Mouse (Mus musculus) kidney, embryonic 14.5 days (tissue): Measurements from ENCODE around the gene Zfp729b. TPM values are rescaled to one million over a fixed set of nuclear protein-coding genes. Genes with fewer than 3 reads are reported as not detected.
A peak's percentile ranks its signal among the peaks of the same experiment; 100 is the strongest.

Experiments
- ATAC-seq: fragments of 200-750 bp; cut with Nextera tagmentation; 2 replicates; pipeline ENCODE4 v1.8.0; 2017; ENCODE audit warnings: moderate number of reproducible peaks, mild to moderate bottlenecking, moderate TSS enrichment, moderate library complexity; ENCODE audit not compliant: low FRiP score, low TSS enrichment
- H3K27ac ChIP-seq: fragments of 300-500 bp; sonication (generic); 2 replicates; pipeline ENCODE4 v1.5.1; 2014; ENCODE audit warnings: low read depth, mild to moderate bottlenecking, low read length, moderate library complexity, mixed read lengths
- H3K27me3 ChIP-seq: fragments of 300-500 bp; sonication (generic); 2 replicates; pipeline ENCODE4 v1.6.1; 2014; ENCODE audit warnings: mild to moderate bottlenecking, low read length; ENCODE audit not compliant: control insufficient read depth, insufficient read depth
- H3K36me3 ChIP-seq: fragments of 300-500 bp; sonication (generic); 2 replicates; pipeline ENCODE4 v1.6.1; 2014; ENCODE audit warnings: low read length, mixed read lengths; ENCODE audit not compliant: control insufficient read depth, insufficient read depth
- H3K4me1 ChIP-seq: fragments of 300-500 bp; sonication (generic); 2 replicates; pipeline ENCODE4 v1.6.1; 2014; ENCODE audit warnings: low read length, mixed read lengths; ENCODE audit not compliant: control insufficient read depth, insufficient read depth
- H3K4me2 ChIP-seq: fragments of 300-500 bp; sonication (generic); replicated peaks from 2 replicates; pipeline ENCODE4 v1.6.1; 2014; ENCODE audit warnings: low read depth, mild to moderate bottlenecking, low read length
- H3K4me3 ChIP-seq: fragments of 300-500 bp; sonication (generic); 2 replicates; pipeline ENCODE4 v1.5.1; 2014; ENCODE audit warnings: mild to moderate bottlenecking, low read length
- H3K9ac ChIP-seq: fragments of 300-500 bp; sonication (generic); 2 replicates; pipeline ENCODE4 v1.6.1; 2014; ENCODE audit warnings: low read depth, mild to moderate bottlenecking, low read length, moderate library complexity
- H3K9me3 ChIP-seq: fragments of 300-500 bp; sonication (generic); 2 replicates; pipeline ENCODE4 v1.6.1; 2016; ENCODE audit warnings: low read length; ENCODE audit not compliant: control insufficient read depth
- WGBS: fragments of 180-500 bp; shearing (Covaris S2); extraction: QIAGEN DNeasy Blood & Tissue Kit; methylation state at CpG from one replicate; pipeline ENCODE4 v1.1.7; 2014; 5-methylcytosine and 5-hydroxymethylcytosine counted together
- polyA plus RNA-seq: library from polyadenylated mRNA; unstranded; fragments of >200 nt; fragmentation: Nextera tagmentation; extraction: Ambion mirVana; gene quantifications from 2 replicates; pipeline ENCODE4 v1.2.1, GENCODE M21; 2014

Gene Zfp729b
- polyA plus RNA-seq, result 4.5 and 5.0 TPM in 2 replicates

DNA sequence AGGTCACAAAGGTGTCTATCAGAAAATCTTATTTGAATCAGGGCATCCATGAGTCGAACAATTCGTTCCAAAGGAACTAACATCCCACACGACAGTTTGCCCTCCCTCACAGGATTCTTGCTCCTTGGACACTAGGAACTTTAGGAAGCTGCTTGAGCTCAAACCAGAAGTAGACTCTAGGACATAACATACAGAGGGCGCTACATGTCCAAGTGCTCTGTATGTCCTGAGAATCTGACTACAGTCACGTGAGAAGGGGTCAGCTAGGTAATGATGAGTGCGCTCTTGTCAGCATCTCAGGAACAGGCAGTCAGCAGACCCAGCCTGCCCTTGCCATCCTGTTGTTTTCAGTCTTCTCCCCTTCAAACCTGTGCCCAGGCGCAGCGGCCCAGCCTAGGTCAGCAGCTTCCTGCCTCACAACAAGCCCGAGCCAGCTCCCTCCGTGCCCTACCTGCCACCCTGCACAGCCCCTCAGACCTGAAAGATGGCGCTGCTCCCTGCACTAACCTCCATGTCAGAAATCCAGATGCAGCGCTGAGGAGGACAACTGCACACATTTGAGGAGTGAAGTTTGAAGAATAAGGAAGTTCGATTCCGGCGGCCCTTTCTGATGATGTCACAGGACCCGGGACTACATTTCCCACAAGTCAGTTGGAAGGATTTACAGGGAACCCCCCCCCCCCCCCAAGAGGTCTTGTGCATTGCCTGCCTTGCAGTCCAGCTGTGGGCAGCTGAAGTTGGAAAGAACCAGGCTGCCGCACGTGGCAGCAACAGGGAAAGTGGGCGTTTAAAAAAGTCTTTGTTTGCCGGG lies at the start of gene Zfp729b:
Gene Zfp729b (minus strand): TSS at position 642 of the 811 bp plus-strand sequence.
- Histone ChIP-seq H3K27ac (peak within 1 kb of the TSS; percentile 26; the same call in 1 of the 2 replicates), H3K4me3 (peak within 1 kb of the TSS; percentile 73), H3K4me2 (peak within 1 kb of the TSS; percentile 44), H3K9me3 (peaks cover 2% of the 10 kb centered on the region; the same call in 1 of the 2 replicates), H3K9ac (peak within 1 kb of the TSS; percentile 63), H3K4me1 (no peaks in the 10 kb centered on the region), H3K36me3 (no peaks in the 10 kb centered on the region), H3K27me3 (no peaks in the 10 kb centered on the region)
- peak; percentile 98 for ATAC-seq
- WGBS, result 3% methylated on average over 20 of the region's 20 CpGs

- 46% methylated on average over 3 of the region's 3 CpGs for WGBS
- Histone ChIP-seq H3K9me3 (no peaks in the 10 kb centered on the region), H3K36me3 (no peaks in the 10 kb centered on the region), H3K4me2 (no peak overlapping the region), H3K27me3 (no peaks in the 10 kb centered on the region), H3K9ac (no peak overlapping the region), H3K27ac (no peak overlapping the region), H3K4me1 (no peaks in the 10 kb centered on the region), H3K4me3 (no peak overlapping the region)
- no peak for ATAC-seq
These were observed 43.0 kb upstream of the Zfp729b start for GRCm38 (mm10) chr13:67652496-67652895.

DNA sequence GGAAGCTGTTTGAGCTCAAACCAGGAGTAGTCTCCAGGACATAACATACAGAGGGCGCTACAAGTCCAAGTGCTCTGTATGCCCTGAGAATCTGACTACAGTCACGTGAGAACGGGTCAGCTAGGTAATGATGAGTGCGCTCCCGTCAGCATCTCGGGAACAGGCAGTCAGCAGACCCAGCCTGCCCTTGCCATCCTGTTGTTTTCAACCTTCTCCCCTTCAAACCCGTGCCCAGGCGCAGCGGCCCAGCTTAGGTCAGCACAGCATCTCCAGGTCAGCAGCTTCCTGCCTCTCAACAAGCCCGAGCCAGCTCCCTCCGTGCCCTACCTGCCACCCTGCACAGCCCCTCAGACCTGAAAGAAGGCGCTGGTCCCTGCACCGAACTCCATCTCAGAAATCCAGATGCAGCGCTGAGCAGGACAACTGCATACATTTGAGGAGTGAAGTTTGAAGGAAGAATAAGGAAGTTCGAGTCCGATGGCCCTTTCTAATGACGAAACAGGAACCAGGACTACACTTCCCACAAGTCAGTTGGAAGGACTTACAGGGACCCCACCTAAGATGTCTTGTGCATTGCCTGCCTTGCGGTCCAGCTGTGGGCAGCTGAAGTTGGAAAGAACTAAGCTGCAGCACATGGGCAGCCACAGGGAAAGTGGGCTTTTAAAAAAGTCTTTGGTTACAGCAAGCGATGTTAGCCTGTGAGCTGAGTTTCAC lies 27.9 kb upstream of the Zfp729b start, which contains the start of the genes Gm49345 and Zfp729a:
Gene Gm49345 (minus strand): TSS at position 476 of the 714 bp plus-strand sequence.
Gene Zfp729a (minus strand): TSS at position 498 of the 714 bp plus-strand sequence.
- H3K9ac ChIP-seq, result peak within 1 kb of the TSS; percentile 70
- 1% methylated on average over 19 of the region's 19 CpGs for WGBS
- no peaks in the 10 kb centered on the region for H3K4me1 ChIP-seq
- peak within 1 kb of the TSS; percentile 41 for H3K4me2 ChIP-seq
- no peaks in the 10 kb centered on the region for H3K27me3 ChIP-seq
- ATAC-seq, result peak; percentile 99
- peak within 1 kb of the TSS; percentile 51; the same call in 1 of the 2 replicates for H3K27ac ChIP-seq
- H3K36me3 ChIP-seq, result no peaks in the 10 kb centered on the region
- no peaks in the 10 kb centered on the region for H3K9me3 ChIP-seq
- peak within 1 kb of the TSS; percentile 88 for H3K4me3 ChIP-seq

- H3K4me2 ChIP-seq, result no peak overlapping the region
These were observed 601 bp upstream of the Zfp729b start for GRCm38 (mm10) chr13:67610108-67610507.

GRCm38 (mm10) chr13:67572591-67573189 lies 36.8 kb downstream of the Zfp729b start:
- ATAC-seq, result no peak
- no peak overlapping the region for H3K9ac ChIP-seq
- no peaks in the 10 kb centered on the region for H3K4me1 ChIP-seq
- no peak overlapping the region for H3K4me2 ChIP-seq
- H3K36me3 ChIP-seq, result no peaks in the 10 kb centered on the region
- 81% methylated on average over 5 of the region's 5 CpGs for WGBS
- H3K27ac ChIP-seq, result no peak overlapping the region
- H3K4me3 ChIP-seq, result no peak overlapping the region
- H3K27me3 ChIP-seq, result no peaks in the 10 kb centered on the region
- H3K9me3 ChIP-seq, result no peaks in the 10 kb centered on the region

More at GRCm38 (mm10) chr13:67610108-67610507, 601 bp upstream of the Zfp729b start:
- no peak for ATAC-seq
- H3K27ac ChIP-seq, result no peak overlapping the region
- H3K27me3 ChIP-seq, result no peaks in the 10 kb centered on the region
- WGBS, result 89% methylated on average over 4 of the region's 4 CpGs
- no peaks in the 10 kb centered on the region for H3K4me1 ChIP-seq
- peaks cover 2% of the 10 kb centered on the region; the same call in 1 of the 2 replicates for H3K9me3 ChIP-seq
- peak overlapping the region; percentile 73; the same call in 1 of the 2 replicates for H3K4me3 ChIP-seq
- H3K36me3 ChIP-seq, result no peaks in the 10 kb centered on the region
- no peak overlapping the region for H3K9ac ChIP-seq

- H3K27me3 ChIP-seq, result no peaks in the 10 kb centered on the region
- no peak for ATAC-seq
These were observed 55.8 kb downstream of the Zfp729b start, which contains the start of gene Zfp748 for GRCm38 (mm10) chr13:67553730-67554129. Gene Zfp748 (minus strand): TSS chr13:67553830.

DNA sequence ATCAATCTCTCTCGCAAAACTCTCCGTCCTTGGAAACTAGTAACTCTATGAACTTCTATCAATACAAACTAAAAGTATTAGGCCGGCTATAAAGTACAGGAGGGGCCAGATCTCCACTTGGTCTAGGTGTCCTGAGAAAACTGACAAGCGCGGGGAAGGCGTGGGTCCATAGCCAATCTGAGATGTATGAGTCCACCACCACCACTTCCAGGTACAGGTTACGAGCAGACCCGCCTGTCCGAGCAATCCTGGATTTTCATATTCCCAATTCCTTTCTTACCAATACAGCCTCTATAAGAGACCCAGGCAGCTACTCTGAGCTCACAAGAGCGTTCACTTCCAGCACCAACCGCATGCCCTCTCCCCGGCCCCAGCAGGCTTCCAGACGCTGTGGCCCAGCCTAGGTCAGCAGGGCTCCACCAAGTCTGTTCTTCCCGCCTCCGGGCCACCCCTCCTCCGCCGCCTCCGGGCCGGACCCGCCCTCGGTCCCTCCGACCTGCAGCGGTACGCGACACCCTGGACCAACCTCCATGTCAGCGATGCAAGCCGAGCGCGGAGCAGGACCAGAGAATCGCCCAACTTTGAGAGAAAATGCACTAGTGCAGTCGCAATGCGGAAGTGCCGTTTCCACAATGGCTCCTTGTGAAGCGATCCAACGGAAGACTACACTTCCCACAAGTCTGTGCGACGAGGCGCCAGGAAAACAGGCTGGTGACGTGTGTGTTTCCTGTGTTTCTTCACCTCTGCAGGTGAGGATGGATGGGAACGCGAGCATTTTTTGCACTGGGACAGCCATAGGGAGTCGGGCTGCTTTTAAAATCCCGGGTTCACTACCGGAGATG lies 56.8 kb downstream of the Zfp729b start:
- H3K4me3 ChIP-seq, result peak overlapping the region; percentile 92
- peak overlapping the region; percentile 93 for H3K27ac ChIP-seq
- H3K4me1 ChIP-seq, result peaks cover 9% of the 10 kb centered on the region
- ATAC-seq, result peak; percentile 99
- H3K9ac ChIP-seq, result peak overlapping the region; percentile 87
- no peaks in the 10 kb centered on the region for H3K9me3 ChIP-seq
- peak overlapping the region; percentile 75 for H3K4me2 ChIP-seq
- no peaks in the 10 kb centered on the region for H3K36me3 ChIP-seq
- under 1% methylated on average over 44 of the region's 44 CpGs for WGBS
- H3K27me3 ChIP-seq, result no peaks in the 10 kb centered on the region

More at GRCm38 (mm10) chr13:67553730-67554129, 55.8 kb downstream of the Zfp729b start, which contains the start of gene Zfp748:
- Histone ChIP-seq H3K4me2 (peak within 1 kb of the TSS; percentile 75), H3K9me3 (no peaks in the 10 kb centered on the region), H3K4me3 (peak within 1 kb of the TSS; percentile 92), H3K9ac (peak within 1 kb of the TSS; percentile 87), H3K36me3 (no peaks in the 10 kb centered on the region), H3K4me1 (peaks cover 9% of the 10 kb centered on the region), H3K27ac (peak within 1 kb of the TSS; percentile 93)
- WGBS, result 86% methylated on average over 4 of the region's 4 CpGs

GRCm38 (mm10) chr13:67545941-67546340 lies 63.6 kb downstream of the Zfp729b start:
- Histone ChIP-seq H3K27ac (no peak overlapping the region), H3K9me3 (no peaks in the 10 kb centered on the region), H3K4me2 (no peak overlapping the region), H3K4me1 (no peaks in the 10 kb centered on the region), H3K4me3 (no peak overlapping the region), H3K27me3 (no peaks in the 10 kb centered on the region), H3K9ac (no peak overlapping the region), H3K36me3 (peaks cover 33% of the 10 kb centered on the region)
- no peak for ATAC-seq
- WGBS, result 81% methylated on average over 1 of the region's 1 CpGs
